Mouse (Mus musculus): ENCODE measurements around the gene AL732309.1.

The AL732309.1 gene

GRCm38 (mm10) chr2:25211121-25211670 is 35.5 kb downstream of the AL732309.1 start, which contains the start of gene Nelfb:
Nelfb (minus strand) TSS chr2:25211489.
- peak; percentile 87 to 89 for DNase-seq

DNA sequence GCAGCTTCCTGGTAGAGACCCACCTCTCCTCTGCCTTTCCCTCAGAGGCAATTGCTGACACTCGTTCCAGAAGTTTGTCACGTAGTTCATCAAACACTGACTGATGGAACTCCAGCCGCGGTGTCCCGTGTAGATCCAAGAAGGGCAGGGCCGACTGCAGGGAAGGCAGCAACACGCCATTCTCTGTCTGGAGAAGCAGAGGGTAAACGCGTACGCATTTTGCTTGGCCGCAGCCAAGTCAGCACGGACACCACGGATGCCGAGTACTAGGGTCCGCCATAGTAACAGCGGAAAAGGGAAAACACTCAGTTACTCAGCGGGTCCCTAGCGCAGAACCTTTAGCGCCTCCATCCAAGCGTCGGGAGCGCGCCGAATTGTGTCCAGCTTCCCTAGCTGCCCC is 36.0 kb downstream of the AL732309.1 start:
- peak in 1 of 2 experiments; percentile 29 for DNase-seq

DNA sequence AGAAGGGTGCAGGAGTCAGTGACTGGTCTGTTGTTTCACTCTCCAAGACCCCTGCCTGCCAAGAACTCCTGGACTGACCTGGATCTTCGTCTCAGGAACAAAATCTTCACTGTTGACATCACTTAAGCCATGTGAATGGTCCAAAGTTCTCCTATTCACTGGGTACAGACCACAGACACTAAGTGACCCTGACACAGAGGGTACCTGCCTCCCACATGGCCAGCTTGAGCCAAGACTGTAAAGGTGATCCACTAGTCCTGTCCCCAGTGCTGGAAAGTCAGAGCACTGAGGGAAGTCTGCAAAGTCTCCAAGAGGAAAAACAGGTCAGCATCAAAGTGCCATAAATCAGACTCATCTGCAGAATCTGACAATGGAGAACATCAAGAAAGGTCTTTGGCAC is 39.1 kb downstream of the AL732309.1 start:
- no peak for DNase-seq

DNA sequence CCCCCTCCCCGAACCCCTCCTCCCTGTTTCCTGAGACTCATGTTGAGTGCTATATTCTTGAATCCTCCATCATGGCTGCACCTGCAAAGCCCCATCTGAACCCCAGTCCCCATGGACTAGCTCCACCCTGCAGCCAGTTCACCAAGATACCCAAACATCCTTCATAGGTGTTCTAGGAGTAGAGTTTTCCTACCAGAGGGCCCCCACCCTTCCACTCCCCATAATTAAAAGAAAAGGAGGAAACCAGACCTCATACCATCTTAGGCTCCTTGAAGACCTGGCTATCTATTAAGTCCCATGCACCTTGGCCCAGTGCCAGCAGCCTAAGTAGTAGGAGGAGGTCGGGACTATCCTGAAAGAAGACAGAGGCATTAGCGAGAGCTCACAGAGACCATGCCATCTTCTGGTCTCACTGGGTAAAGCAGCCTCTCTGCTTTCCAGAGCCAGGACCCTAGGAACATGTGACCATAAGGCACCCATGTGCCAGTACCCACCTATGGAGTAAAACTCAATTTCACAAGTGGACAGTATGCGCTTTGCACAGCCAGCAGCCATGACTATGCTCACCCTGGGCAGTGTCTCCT is 42.9 kb downstream of the AL732309.1 start:
- no peak for DNase-seq

GRCm38 (mm10) chr2:25200631-25201030 is 46.0 kb downstream of the AL732309.1 start:
- no peak for DNase-seq

DNA sequence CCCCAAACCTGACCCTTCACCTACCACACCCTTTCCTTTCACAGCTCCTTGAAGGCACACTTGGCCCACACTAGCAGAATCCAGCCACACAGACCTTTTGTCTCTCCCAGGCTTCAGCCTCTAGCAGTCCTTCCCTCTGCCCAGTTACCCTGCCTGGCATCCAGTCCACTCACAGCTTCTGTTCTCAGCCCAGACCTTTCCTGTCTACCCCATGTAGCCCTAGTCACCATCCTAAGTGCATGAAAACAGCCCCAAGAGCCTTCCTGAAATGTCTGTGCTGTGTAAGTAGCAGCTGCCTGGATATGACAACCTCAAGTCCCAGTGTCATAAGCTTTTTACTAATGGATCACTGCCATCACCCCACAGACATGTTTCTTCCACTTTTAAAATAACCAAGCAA is 48.7 kb downstream of the AL732309.1 start:
- DNase-seq, result no peak

- no peak for DNase-seq
Observed at GRCm38 (mm10) chr2:25197191-25197590, 49.5 kb downstream of the AL732309.1 start.

GRCm38 (mm10) chr2:25196172-25196954 is 50.3 kb downstream of the AL732309.1 start, which contains the start of gene Tor4a:
Tor4a (minus strand) TSS chr2:25196886.
- DNase-seq, result peak in 1 of 2 experiments; percentile 6

- peak in 1 of 2 experiments; percentile 9 for DNase-seq
Observed at GRCm38 (mm10) chr2:25195211-25196156, 51.2 kb downstream of the AL732309.1 start.
